Mouse (Mus musculus) heart, postnatal 25 days (tissue): ENCODE data around the gene Gm15293. TPM values are rescaled to one million over a fixed set of nuclear protein-coding genes. Genes with fewer than 3 reads are reported as not detected.
"Not testable (repeated sequence)": the region's sequence is repeated elsewhere in the genome, so short reads cannot be mapped to it uniquely, and the experiment has no call there.

Experiments
- DNase-seq: peaks from one replicate; pipeline ENCODE4 v3.0.0; 2022; ENCODE audit warnings: low spot score
- intact Hi-C: fragments of 180-260 bp; cut with DNase I; formaldehyde crosslinking; loops from one replicate; pipeline ENCODE4 v1.15.1; 2025
- total RNA-seq, 2 experiments: library from RNA; stranded (reverse); gene quantifications; 2 replicates each; pipeline ENCODE4 v1.2.3; 2021

Gene Gm15293
- total RNA-seq: not detected

GRCm38 (mm10) chr8:21201261-21201660 is at the start of gene Gm15293:
Gene Gm15293 (plus strand): TSS chr8:21201561.
- DNase-seq, intact Hi-C loops: not testable (repeated sequence)

GRCm38 (mm10) chr8:21161977-21162376 is 39.4 kb upstream of the Gm15293 start, which contains the start of gene Defa22:
Gene Defa22 (plus strand): TSS chr8:21162277.
- intact Hi-C loops, DNase-seq: not testable (repeated sequence)

- DNase-seq, intact Hi-C loops: not testable (repeated sequence)
These were observed 10.0 kb upstream of the Gm15293 start, which contains the start of gene Defa31 for GRCm38 (mm10) chr8:21191314-21191713. Gene Defa31 (plus strand): TSS chr8:21191614.

Other genes starting within 250 kb of the Gm15293 start
- gene Defa21, start 176.0 kb upstream of the Gm15293 start, total RNA-seq: not detected
- not detected for gene Defa23, start 146.5 kb upstream of the Gm15293 start, total RNA-seq
- not detected for gene Defa35, start 136.5 kb upstream of the Gm15293 start, total RNA-seq
- gene Defa25, start 117.1 kb upstream of the Gm15293 start, total RNA-seq: not detected
- not detected for gene Gm14851, start 105.5 kb upstream of the Gm15293 start, total RNA-seq
- not detected for gene Defa30, start 66.9 kb upstream of the Gm15293 start, total RNA-seq
- not detected for gene Defa22, start 39.3 kb upstream of the Gm15293 start, total RNA-seq
- gene Defa31, start 9.9 kb upstream of the Gm15293 start, total RNA-seq: not detected
- not detected for gene Gm15292, start 48.2 kb downstream of the Gm15293 start, total RNA-seq
- gene Defa27, start 114.0 kb downstream of the Gm15293 start, total RNA-seq: not detected
- gene Defa29, start 125.5 kb downstream of the Gm15293 start, total RNA-seq: not detected
- gene Defa2, start 177.0 kb downstream of the Gm15293 start, total RNA-seq: not detected
- gene Defa33, start 190.2 kb downstream of the Gm15293 start, total RNA-seq: not detected
- not detected for gene Defa36, start 225.8 kb downstream of the Gm15293 start, total RNA-seq